Mouse (Mus musculus): ENCODE measurements around the gene Nf2. TPM values are rescaled to one million over a fixed set of nuclear protein-coding genes. Genes with fewer than 3 reads are reported as not detected.
A peak's percentile ranks its signal among the peaks of the same experiment; 100 is the strongest.

The Nf2 gene
- polyA plus RNA-seq, 1 experiment from 2014 or later: 53.2 TPM

GRCm38 (mm10) chr11:4756984-4757788 lies 92.2 kb downstream of the Nf2 start:
- WGBS: 35% methylated on average over 11 of the region's 11 CpGs
- Histone ChIP-seq H3K9ac (no peak overlapping the region), H3K4me1 (peaks cover 17% of the 10 kb centered on the region; the same call in 1 of the 2 replicates), H3K4me2 (no peak overlapping the region), H3K4me3 (replicated peaks) (no peak overlapping the region), H3K27me3 (peaks cover 25% of the 10 kb centered on the region), H3K36me3 (no peaks in the 10 kb centered on the region), H3K27ac (no peak overlapping the region), H3K9me3 (replicated peaks) (0 out of 2 replicates have a peak, but pooled peaks cover 4% of the 10 kb centered on the region)
- no peak for ATAC-seq (replicated peaks; ENCODE audit: low FRiP score)

GRCm38 (mm10) chr11:4756460-4756859 lies 92.9 kb downstream of the Nf2 start:
- 69% methylated on average over 9 of the region's 9 CpGs for WGBS
- no peak for ATAC-seq (replicated peaks; ENCODE audit: low FRiP score)

GRCm38 (mm10) chr11:4754867-4755266 lies 94.5 kb downstream of the Nf2 start:
- H3K4me2 ChIP-seq: no peak overlapping the region
- H3K36me3 ChIP-seq: no peaks in the 10 kb centered on the region
- ATAC-seq (replicated peaks; ENCODE audit: low FRiP score): no peak
- no peak overlapping the region for H3K27ac ChIP-seq
- no peak overlapping the region for H3K4me3 ChIP-seq (replicated peaks)
- 0 out of 2 replicates have a peak, but pooled peaks cover 4% of the 10 kb centered on the region for H3K9me3 ChIP-seq (replicated peaks)
- H3K4me1 ChIP-seq: 0 out of 2 replicates have a peak, but pooled peaks cover 6% of the 10 kb centered on the region
- H3K27me3 ChIP-seq: peaks cover 27% of the 10 kb centered on the region
- WGBS: 73% methylated on average over 11 of the region's 11 CpGs
- H3K9ac ChIP-seq: no peak overlapping the region

More at GRCm38 (mm10) chr11:4756460-4756859, 92.9 kb downstream of the Nf2 start:
- Histone ChIP-seq H3K9me3 (replicated peaks) (0 out of 2 replicates have a peak, but pooled peaks cover 4% of the 10 kb centered on the region), H3K36me3 (no peaks in the 10 kb centered on the region), H3K27ac (no peak overlapping the region), H3K4me2 (no peak overlapping the region), H3K4me1 (peaks cover 14% of the 10 kb centered on the region; the same call in 1 of the 2 replicates), H3K27me3 (peaks cover 24% of the 10 kb centered on the region), H3K4me3 (replicated peaks) (no peak overlapping the region), H3K9ac (no peak overlapping the region)

DNA sequence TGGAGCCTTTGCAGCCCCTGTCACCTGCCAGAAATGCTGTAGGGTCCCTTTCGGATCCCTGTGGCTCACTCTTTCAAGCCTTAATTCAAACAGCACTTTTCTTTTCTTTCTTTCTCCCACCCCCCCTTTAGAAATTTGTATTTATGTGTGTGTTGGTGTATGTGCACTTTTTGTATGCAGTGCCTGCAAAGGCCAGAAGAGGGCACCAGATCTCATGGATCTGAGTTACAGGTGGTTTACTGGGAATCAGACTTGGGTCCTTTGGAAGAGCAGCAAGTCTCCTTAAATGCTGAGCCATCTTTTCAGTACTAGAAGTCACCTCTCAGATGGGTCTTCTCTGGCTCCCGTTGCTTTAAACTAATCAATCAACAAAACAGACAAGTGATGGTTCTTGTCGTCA lies 95.3 kb downstream of the Nf2 start:
- Histone ChIP-seq H3K9ac (no peak overlapping the region), H3K4me3 (replicated peaks) (no peak overlapping the region), H3K27ac (no peak overlapping the region), H3K4me2 (no peak overlapping the region), H3K9me3 (replicated peaks) (0 out of 2 replicates have a peak, but pooled peaks cover 4% of the 10 kb centered on the region), H3K27me3 (peaks cover 35% of the 10 kb centered on the region), H3K4me1 (0 out of 2 replicates have a peak, but pooled peaks cover 6% of the 10 kb centered on the region), H3K36me3 (no peaks in the 10 kb centered on the region)
- ATAC-seq (replicated peaks; ENCODE audit: low FRiP score): no peak
- 89% methylated on average over 3 of the region's 3 CpGs for whole genome bisulfite sequencing

GRCm38 (mm10) chr11:4752836-4753235 lies 96.5 kb downstream of the Nf2 start:
- Histone ChIP-seq H3K4me2 (no peak overlapping the region), H3K27me3 (peaks cover 47% of the 10 kb centered on the region), H3K4me1 (0 out of 2 replicates have a peak, but pooled peaks cover 6% of the 10 kb centered on the region), H3K36me3 (no peaks in the 10 kb centered on the region), H3K9ac (no peak overlapping the region), H3K9me3 (replicated peaks) (0 out of 2 replicates have a peak, but pooled peaks cover 4% of the 10 kb centered on the region), H3K4me3 (replicated peaks) (no peak overlapping the region), H3K27ac (no peak overlapping the region)
- 21% methylated on average over 10 of the region's 10 CpGs for WGBS
- ATAC-seq (replicated peaks; ENCODE audit: low FRiP score): no peak

DNA sequence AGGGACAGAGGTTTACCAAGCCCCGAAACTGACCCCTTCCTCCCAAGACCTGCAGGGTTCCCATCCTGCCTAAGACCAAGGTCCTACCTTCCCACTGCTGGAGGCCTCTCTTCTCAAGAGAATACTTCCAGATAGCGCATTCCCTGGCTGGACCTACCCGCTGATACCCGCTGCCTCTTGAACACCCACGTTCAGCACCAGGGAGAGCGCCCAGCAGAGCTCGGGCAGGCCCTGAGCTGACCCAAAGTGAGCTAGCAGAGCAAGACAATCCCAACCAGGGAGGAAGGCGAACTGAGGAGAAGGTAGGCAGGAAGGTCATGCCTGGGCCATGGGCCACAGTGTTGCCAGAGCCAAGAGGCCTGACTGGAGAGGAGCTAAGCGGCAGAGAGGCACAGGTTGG lies 99.1 kb downstream of the Nf2 start:
- no peak overlapping the region for H3K27ac ChIP-seq
- H3K9me3 ChIP-seq (replicated peaks): 0 out of 2 replicates have a peak, but pooled peaks cover 4% of the 10 kb centered on the region
- H3K27me3 ChIP-seq: peaks cover 73% of the 10 kb centered on the region
- peaks cover 24% of the 10 kb centered on the region for H3K4me1 ChIP-seq
- no peak overlapping the region for H3K4me2 ChIP-seq
- H3K36me3 ChIP-seq: no peaks in the 10 kb centered on the region
- H3K4me3 ChIP-seq (replicated peaks): no peak overlapping the region
- WGBS: 6% methylated on average over 9 of the region's 9 CpGs
- H3K9ac ChIP-seq: no peak overlapping the region
- ATAC-seq (replicated peaks; ENCODE audit: low FRiP score): no peak

GRCm38 (mm10) chr11:4747285-4747684 lies 102.1 kb downstream of the Nf2 start:
- Histone ChIP-seq H3K4me2 (peak overlapping the region; percentile 95), H3K27ac (no peak overlapping the region), H3K9me3 (replicated peaks) (no peaks in the 10 kb centered on the region), H3K9ac (no peak overlapping the region), H3K4me3 (replicated peaks) (peak overlapping the region; percentile 53), H3K4me1 (peaks cover 20% of the 10 kb centered on the region), H3K36me3 (no peaks in the 10 kb centered on the region), H3K27me3 (peaks cover 96% of the 10 kb centered on the region)
- ATAC-seq (replicated peaks; ENCODE audit: low FRiP score): no peak
- WGBS: 2% methylated on average over 12 of the region's 12 CpGs

DNA sequence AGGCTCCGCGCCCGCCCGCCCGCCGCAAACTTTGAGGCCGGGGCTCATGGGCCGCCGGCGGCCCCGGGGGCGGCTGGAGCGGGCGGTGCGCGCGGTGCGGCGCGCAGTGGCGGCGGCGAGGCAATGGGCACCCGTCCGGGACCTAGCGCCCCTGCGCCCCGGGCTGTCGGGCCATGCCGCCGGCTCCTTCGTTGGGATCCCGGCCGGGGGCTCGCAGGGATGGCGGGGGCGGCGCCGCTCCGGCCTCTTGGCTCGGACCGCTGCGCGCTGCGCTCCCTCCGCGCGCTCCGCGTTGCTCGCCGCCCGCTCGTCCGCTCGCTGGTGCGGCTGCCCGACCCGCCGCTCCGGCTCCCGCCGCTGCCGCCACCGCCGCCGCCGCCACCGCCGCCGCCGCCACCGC lies 102.6 kb downstream of the Nf2 start, which contains the start of gene Cabp7:
TSS of gene Cabp7 (minus strand) at position 46 of the 400 bp plus-strand sequence.
- Histone ChIP-seq H3K4me1 (peaks cover 20% of the 10 kb centered on the region), H3K9me3 (replicated peaks) (no peaks in the 10 kb centered on the region), H3K27ac (no peak within 1 kb of the TSS), H3K4me2 (peak within 1 kb of the TSS; percentile 95), H3K36me3 (no peaks in the 10 kb centered on the region), H3K9ac (peak within 1 kb of the TSS; percentile 29; the same call in 1 of the 2 replicates), H3K27me3 (peaks cover 96% of the 10 kb centered on the region), H3K4me3 (replicated peaks) (peak within 1 kb of the TSS; percentile 53)
- WGBS: 0% methylated on average over 14 of the region's 73 CpGs
- ATAC-seq (replicated peaks; ENCODE audit: low FRiP score): no peak

GRCm38 (mm10) chr11:4745969-4746368 lies 103.4 kb downstream of the Nf2 start:
- no peaks in the 10 kb centered on the region for H3K36me3 ChIP-seq
- no peak overlapping the region for H3K27ac ChIP-seq
- no peaks in the 10 kb centered on the region for H3K9me3 ChIP-seq (replicated peaks)
- ATAC-seq (replicated peaks; ENCODE audit: low FRiP score): no peak
- peak overlapping the region; percentile 53 for H3K4me3 ChIP-seq (replicated peaks)
- WGBS: 1% methylated on average over 39 of the region's 39 CpGs
- peaks cover 20% of the 10 kb centered on the region for H3K4me1 ChIP-seq
- no peak overlapping the region for H3K9ac ChIP-seq
- peak overlapping the region; percentile 95 for H3K4me2 ChIP-seq
- H3K27me3 ChIP-seq: peaks cover 99% of the 10 kb centered on the region

GRCm38 (mm10) chr11:4744691-4745090 lies 104.6 kb downstream of the Nf2 start:
- H3K27ac ChIP-seq: no peak overlapping the region
- 58% methylated on average over 6 of the region's 6 CpGs for WGBS
- no peak overlapping the region for H3K9ac ChIP-seq
- no peaks in the 10 kb centered on the region for H3K36me3 ChIP-seq
- no peak overlapping the region for H3K4me2 ChIP-seq
- no peak overlapping the region for H3K4me3 ChIP-seq (replicated peaks)
- peaks cover 90% of the 10 kb centered on the region for H3K27me3 ChIP-seq
- H3K4me1 ChIP-seq: peaks cover 20% of the 10 kb centered on the region
- H3K9me3 ChIP-seq (replicated peaks): no peaks in the 10 kb centered on the region
- no peak for ATAC-seq (replicated peaks; ENCODE audit: low FRiP score)

DNA sequence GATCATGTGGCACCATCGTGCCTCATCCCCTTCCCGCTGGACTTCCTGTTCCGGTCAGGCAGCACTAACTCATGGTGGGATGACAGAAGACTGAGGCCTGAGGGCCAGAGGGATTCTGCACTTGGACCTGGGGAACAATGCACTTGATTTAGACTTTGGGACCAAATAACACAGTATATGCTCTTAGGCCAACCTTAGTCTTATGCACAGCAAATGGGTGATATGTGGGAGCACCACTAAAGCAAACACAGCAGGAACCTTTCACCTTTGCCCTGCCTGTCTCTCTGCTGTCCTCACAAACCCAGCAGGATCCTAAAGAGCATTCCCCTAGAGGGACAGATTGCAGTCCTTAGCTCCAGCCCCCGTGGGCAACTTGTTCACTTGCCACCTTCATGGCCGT lies 108.6 kb downstream of the Nf2 start:
- H3K27me3 ChIP-seq: peaks cover 51% of the 10 kb centered on the region
- no peaks in the 10 kb centered on the region for H3K9me3 ChIP-seq (replicated peaks)
- H3K27ac ChIP-seq: no peak overlapping the region
- 43% methylated on average over 5 of the region's 5 CpGs for WGBS
- peaks cover 3% of the 10 kb centered on the region for H3K4me1 ChIP-seq
- H3K36me3 ChIP-seq: no peaks in the 10 kb centered on the region
- H3K4me2 ChIP-seq: no peak overlapping the region
- no peak overlapping the region for H3K9ac ChIP-seq
- no peak overlapping the region for H3K4me3 ChIP-seq (replicated peaks)
- ATAC-seq (replicated peaks; ENCODE audit: low FRiP score): no peak

DNA sequence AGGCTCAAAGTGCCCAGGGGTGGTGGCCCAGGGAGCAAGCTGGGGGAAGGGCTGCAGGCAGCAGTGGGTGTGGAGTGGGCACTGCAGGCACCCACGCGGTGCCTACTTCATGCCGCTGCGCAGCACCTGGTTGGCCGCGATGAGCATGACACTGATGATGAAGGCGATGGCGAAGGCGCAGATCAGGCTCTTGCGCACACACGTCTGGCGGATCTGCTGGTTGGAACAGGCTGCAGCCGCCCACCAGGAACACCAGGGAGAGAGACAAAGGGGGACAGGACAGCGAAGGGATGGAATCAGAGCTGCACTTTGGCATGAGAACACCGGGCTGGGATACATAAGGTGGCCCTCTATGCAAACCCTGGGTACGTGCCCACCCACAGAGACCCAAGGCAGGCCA lies 110.6 kb downstream of the Nf2 start:
- no peak overlapping the region for H3K27ac ChIP-seq
- 94% methylated on average over 16 of the region's 16 CpGs for WGBS
- no peak overlapping the region for H3K4me2 ChIP-seq
- no peaks in the 10 kb centered on the region for H3K9me3 ChIP-seq (replicated peaks)
- no peak overlapping the region for H3K9ac ChIP-seq
- H3K4me3 ChIP-seq (replicated peaks): no peak overlapping the region
- H3K36me3 ChIP-seq: no peaks in the 10 kb centered on the region
- H3K4me1 ChIP-seq: 0 out of 2 replicates have a peak, but pooled peaks cover 5% of the 10 kb centered on the region
- ATAC-seq (replicated peaks; ENCODE audit: low FRiP score): no peak
- peaks cover 31% of the 10 kb centered on the region for H3K27me3 ChIP-seq

All from kidney, embryonic 15.5 days (tissue).